Mouse (Mus musculus): ENCODE data around the gene Zfp408. TPM values are rescaled to one million over a fixed set of nuclear protein-coding genes. Genes with fewer than 3 reads are reported as not detected.

The Zfp408 gene
- 1 to 10 TPM; 3.1 to 3.8 TPM for total RNA-seq (2021)
- long read RNA-seq, experiment 1, partial matches to known transcripts = 0 of 2 reads
- long read RNA-seq, experiment 1, other reads (novel, unspliced or antisense) = 2 of 2 reads
- long read RNA-seq, experiment 2, partial matches to known transcripts = 0 of 2 reads
- long read RNA-seq, experiment 2, other reads (novel, unspliced or antisense) = 1 of 2 reads

GRCm38 (mm10) chr2:91649553-91650359, at the start of gene Zfp408, which contains the start of gene Arhgap1:
Zfp408 (minus strand) TSS chr2:91649791.
Arhgap1 (plus strand) TSS chr2:91649860.
- peak; percentile 97 for DNase-seq
- intact Hi-C loops (cut with DNase I; ENCODE audit: low total_unique reads) = no loop called here

DNA sequence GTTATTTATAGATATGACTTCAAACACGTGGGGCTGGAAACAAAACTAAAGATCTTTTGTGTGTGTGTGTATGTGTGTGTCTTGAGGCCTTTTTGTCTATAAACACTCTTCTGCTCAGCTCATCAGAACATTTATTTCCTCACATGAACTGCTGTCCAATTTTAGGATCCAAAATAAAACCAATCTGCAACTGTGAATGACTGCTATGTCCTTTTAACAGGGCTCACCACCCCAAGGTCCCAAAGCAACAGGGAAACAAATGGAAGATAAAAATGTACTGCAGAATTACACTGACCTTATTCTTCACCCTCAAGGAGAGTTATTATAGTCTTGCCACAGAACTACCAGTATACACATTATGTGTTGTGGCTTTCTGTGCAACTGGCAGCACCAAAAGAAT, 49.6 kb upstream of the Zfp408 start:
- intact Hi-C loops (cut with DNase I; ENCODE audit: low total_unique reads) = no loop called here
- no peak for DNase-seq

- DNase-seq = no peak
- intact Hi-C loops (cut with DNase I; ENCODE audit: low total_unique reads) = no loop called here
Observed at GRCm38 (mm10) chr2:91696225-91696590, 46.6 kb upstream of the Zfp408 start.

GRCm38 (mm10) chr2:91695436-91696224, 46.0 kb upstream of the Zfp408 start:
- intact Hi-C loops (cut with DNase I; ENCODE audit: low total_unique reads) = no loop called here
- DNase-seq = no peak

DNA sequence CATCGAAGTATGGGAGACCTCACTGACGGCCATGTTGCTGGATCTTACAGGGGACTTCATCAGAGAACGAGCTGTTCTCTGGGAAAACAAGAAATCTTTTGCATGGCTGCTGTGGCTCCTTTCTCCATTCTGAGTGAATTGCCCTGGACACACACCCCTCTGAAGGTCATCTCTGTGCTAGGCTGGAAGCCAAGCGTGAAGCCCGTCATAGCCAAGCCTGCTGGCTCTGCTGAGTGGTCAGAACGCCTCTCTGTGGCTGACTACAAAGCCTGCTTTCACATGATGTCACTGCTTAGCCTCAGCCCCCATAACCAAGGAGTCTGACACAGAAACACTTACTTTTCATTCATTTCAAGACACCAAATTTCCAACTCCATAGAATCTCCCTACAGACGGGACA, 39.9 kb upstream of the Zfp408 start:
- DNase-seq = no peak
- intact Hi-C loops (cut with DNase I; ENCODE audit: low total_unique reads) = no loop called here

DNA sequence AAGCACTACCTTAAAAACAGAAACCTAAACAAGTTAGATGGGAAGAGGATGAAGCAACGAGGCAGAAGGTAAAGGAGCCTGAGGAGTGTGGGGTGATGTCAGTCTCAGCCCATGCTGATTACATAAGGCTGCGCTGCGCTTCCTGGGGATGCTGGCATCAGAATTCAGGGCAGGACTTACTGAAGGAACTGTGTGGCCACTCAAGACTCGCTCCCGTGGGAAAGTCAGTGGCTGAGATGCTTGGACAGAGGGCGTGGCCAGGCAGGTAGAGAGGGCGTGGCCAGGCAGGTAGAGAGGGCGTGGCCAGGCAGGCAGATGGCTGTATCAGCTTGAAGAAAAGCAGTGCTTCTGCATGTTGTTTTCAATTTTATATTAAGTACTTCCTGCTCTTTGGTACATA, 34.3 kb upstream of the Zfp408 start:
- intact Hi-C loops (cut with DNase I; ENCODE audit: low total_unique reads) = no loop called here
- no peak for DNase-seq

DNA sequence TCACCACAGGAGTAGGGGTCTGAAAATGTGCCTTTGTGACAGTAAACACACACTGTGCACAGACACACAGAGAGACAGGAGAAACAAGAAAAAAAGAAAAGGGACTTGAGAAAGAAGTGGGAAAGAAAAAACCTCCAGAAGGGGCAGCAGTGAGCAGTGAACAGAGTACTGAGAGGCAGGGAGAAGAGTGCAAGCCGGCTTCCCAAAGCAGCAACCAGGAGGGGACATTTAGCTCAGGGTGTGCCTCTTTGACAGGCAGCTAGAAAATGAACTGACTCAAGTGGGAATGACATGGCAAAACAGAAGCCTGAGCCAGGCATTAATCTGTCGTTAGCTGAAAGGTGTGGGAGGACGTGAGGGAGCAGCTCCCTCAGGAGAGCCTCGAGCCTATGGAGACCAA, 33.3 kb upstream of the Zfp408 start:
- DNase-seq = peak; percentile 39
- intact Hi-C loops (cut with DNase I; ENCODE audit: low total_unique reads) = no loop called here

- intact Hi-C loops (cut with DNase I; ENCODE audit: low total_unique reads) = no loop called here
- DNase-seq = no peak
Observed at GRCm38 (mm10) chr2:91676961-91677360, 27.4 kb upstream of the Zfp408 start.

DNA sequence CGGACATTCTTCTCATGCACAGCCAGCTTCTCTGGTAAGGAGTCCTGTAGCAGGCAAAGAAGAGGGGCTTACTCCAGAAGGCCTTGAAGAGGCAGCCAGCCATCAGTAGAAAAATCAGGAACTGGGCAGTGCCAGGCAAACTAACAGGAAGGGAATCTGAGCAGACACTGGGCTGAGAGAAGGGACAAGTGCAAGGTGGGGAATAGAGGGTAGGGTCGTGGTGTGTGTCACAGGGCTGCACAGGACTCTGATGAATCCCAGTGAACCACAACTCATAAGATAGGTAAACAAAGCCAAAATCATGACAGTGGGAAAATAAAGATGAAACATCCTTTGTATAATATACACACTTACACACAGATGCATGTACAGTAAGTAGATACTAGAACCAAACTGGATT, 26.8 kb upstream of the Zfp408 start:
- intact Hi-C loops (cut with DNase I; ENCODE audit: low total_unique reads) = no loop called here
- DNase-seq = no peak

DNA sequence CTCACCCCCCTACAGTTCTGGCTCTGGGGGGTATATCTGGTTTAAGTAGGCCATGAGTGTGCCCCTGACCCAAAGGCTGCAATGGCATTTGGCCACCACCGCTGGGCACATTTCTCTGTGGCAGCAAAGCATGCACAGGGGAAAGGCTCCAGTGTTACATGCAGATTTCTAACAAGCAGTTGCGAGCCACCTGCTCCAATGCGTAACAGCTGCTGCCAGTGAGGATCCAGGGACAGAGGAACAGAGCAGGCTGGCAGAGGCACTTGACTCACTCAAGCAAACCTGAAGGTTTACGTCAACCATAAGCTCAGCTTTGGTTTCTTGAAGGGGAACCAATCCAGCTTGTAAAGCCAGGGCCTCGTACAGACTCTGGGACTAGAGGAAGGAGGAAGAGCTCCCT, 25.3 kb upstream of the Zfp408 start:
- peak; percentile 27 for DNase-seq
- intact Hi-C loops (cut with DNase I; ENCODE audit: low total_unique reads) = no loop called here

DNA sequence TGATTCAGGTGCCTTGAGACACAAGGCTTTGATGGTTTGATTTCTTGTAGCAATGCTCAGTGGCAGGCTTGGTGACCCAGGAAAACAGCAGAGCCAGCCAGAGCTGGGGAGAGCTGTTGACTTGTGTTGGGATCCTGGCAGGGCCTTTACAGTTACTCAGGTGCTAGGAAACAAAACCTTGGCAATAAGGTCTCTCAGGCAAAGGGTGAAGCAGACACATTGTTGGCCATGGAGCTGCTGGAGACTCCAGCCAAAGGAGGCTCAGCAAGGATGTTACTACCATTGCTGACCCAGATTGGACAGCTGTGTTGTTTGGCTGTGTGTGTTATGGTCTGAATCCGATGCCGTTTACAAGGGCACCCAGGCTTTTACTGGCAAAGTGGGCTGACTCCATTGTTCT, 24.0 kb upstream of the Zfp408 start:
- no peak for DNase-seq
- intact Hi-C loops (cut with DNase I; ENCODE audit: low total_unique reads) = no loop called here

DNA sequence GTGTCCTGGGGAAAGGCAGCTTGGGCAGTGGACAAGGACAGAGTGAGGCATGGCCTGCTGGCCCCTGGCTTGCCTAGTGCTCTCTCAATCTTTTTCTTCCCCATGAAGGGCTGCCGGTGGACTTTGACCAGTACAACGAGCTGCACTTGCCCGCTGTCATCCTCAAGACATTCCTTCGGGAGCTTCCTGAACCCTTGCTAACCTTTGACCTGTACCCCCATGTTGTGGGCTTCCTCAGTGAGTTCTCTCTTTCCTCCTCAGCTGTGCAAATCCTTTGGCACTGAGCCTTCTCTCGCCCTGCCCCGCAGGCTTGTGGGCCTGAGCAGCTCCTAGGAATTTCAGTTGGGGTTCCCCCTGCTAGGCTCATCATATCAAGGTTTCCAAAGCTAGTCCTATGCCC, 20.4 kb upstream of the Zfp408 start:
- DNase-seq = no peak
- intact Hi-C loops (cut with DNase I; ENCODE audit: low total_unique reads) = no loop called here

DNA sequence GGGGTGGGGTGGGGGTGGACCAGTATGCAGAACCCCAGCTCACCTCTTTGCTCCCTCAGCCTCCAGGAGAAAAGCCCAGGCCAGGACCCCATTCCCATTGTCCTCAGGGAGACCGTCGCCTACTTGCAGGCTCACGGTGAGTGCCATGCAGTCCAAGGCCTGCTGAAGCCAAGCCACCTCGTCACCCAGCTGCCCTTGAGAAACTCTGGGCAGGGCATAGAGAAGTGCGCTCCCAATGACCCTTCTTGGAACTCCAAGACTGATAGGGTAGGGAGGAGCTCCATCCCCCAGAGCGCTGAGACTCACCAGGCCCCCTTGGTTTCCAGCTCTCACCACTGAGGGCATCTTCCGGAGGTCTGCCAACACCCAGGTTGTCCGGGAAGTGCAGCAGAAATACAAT, 19.7 kb upstream of the Zfp408 start:
- intact Hi-C loops (cut with DNase I; ENCODE audit: low total_unique reads) = no loop called here
- DNase-seq = no peak

- intact Hi-C loops (cut with DNase I; ENCODE audit: low total_unique reads) = no loop called here
- no peak for DNase-seq
Observed at GRCm38 (mm10) chr2:91667747-91668146, 18.2 kb upstream of the Zfp408 start.

GRCm38 (mm10) chr2:91666386-91666910, 16.9 kb upstream of the Zfp408 start:
- no peak for DNase-seq
- intact Hi-C loops (cut with DNase I; ENCODE audit: low total_unique reads) = no loop called here

- no peak for DNase-seq
- intact Hi-C loops (cut with DNase I; ENCODE audit: low total_unique reads) = no loop called here
Observed at GRCm38 (mm10) chr2:91664780-91665179, 15.2 kb upstream of the Zfp408 start.

GRCm38 (mm10) chr2:91660981-91661380, 11.4 kb upstream of the Zfp408 start:
- no peak for DNase-seq
- intact Hi-C loops (cut with DNase I; ENCODE audit: low total_unique reads) = no loop called here

- no peak for DNase-seq
- intact Hi-C loops (cut with DNase I; ENCODE audit: low total_unique reads) = no loop called here
Observed at GRCm38 (mm10) chr2:91659657-91660056, 10.1 kb upstream of the Zfp408 start.

- intact Hi-C loops (cut with DNase I; ENCODE audit: low total_unique reads) = no loop called here
- DNase-seq = no peak
Observed at GRCm38 (mm10) chr2:91656774-91657173, 7.2 kb upstream of the Zfp408 start.

DNA sequence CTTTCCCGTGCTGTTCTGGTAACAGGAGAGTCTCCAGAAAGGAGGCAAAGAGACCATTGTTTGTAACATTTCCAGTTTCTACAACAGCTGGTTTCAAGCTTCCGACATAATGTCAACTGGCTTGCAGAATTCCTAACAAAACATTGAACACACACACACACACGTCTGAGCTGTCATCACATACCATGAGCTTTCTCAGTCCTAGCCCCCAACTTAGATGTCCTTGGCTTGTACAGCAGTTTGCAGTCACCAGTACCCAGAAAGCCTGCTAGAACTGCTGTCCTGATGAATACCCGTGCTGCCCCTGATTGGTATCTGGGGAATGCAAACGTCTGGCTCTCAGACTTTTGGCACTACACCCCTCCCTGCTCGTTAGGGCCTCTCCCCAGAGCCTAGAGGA, 6.2 kb upstream of the Zfp408 start:
- DNase-seq = no peak
- intact Hi-C loops (cut with DNase I; ENCODE audit: low total_unique reads) = no loop called here

All from gastrocnemius, postnatal 14 days (tissue).